Mouse (Mus musculus): ENCODE measurements around the gene Fcor. TPM values are rescaled to one million over a fixed set of nuclear protein-coding genes. Genes with fewer than 3 reads are reported as not detected.

Fcor gene
- polyA plus RNA-seq, 1 experiment from 2014 or later = 12.4 TPM

- H3K9me3 ChIP-seq = no peaks in the 10 kb centered on the region
- no peak overlapping the region for H3K27ac ChIP-seq
- no peak for ATAC-seq
- peaks cover 27% of the 10 kb centered on the region for H3K36me3 ChIP-seq
- H3K9ac ChIP-seq (replicated peaks) = no peak overlapping the region
- no peaks in the 10 kb centered on the region for H3K27me3 ChIP-seq
- no peak overlapping the region for H3K4me3 ChIP-seq (replicated peaks)
- no peaks in the 10 kb centered on the region for H3K4me1 ChIP-seq (replicated peaks)
- no peak overlapping the region for H3K4me2 ChIP-seq (replicated peaks)
- 75% methylated on average over 5 of the region's 5 CpGs for WGBS
Observed at GRCm38 (mm10) chr8:3685422-3685821, 13.3 kb upstream of the Fcor start.

DNA sequence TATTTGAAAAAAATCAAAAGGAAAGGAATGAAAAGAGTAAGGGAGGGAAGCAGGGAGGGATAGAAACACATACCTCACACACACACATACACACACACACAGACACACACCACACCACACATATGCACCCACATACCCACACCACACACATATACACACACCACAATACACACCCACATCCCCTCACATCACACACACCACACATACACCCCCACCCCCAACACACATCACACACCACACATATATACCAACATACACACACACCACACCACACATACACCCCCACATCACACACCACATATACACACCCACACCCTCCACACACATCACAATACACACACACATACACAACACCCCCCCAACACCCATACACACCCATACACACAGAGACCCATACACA is 12.4 kb upstream of the Fcor start:
- Histone ChIP-seq H3K27ac (no peak overlapping the region), H3K4me2 (replicated peaks) (no peak overlapping the region), H3K4me3 (replicated peaks) (no peak overlapping the region), H3K4me1 (replicated peaks) (no peaks in the 10 kb centered on the region), H3K27me3 (no peaks in the 10 kb centered on the region), H3K9ac (replicated peaks) (no peak overlapping the region), H3K36me3 (peaks cover 36% of the 10 kb centered on the region), H3K9me3 (no peaks in the 10 kb centered on the region)
- ATAC-seq = peak; percentile 25

- Histone ChIP-seq H3K27ac (no peak overlapping the region), H3K27me3 (no peaks in the 10 kb centered on the region), H3K9ac (replicated peaks) (no peak overlapping the region), H3K9me3 (no peaks in the 10 kb centered on the region), H3K4me1 (replicated peaks) (no peaks in the 10 kb centered on the region), H3K36me3 (peaks cover 44% of the 10 kb centered on the region), H3K4me3 (replicated peaks) (no peak overlapping the region), H3K4me2 (replicated peaks) (no peak overlapping the region)
- ATAC-seq = no peak
- WGBS = 76% methylated on average over 6 of the region's 6 CpGs
Observed at GRCm38 (mm10) chr8:3683408-3684176, 11.4 kb upstream of the Fcor start.

DNA sequence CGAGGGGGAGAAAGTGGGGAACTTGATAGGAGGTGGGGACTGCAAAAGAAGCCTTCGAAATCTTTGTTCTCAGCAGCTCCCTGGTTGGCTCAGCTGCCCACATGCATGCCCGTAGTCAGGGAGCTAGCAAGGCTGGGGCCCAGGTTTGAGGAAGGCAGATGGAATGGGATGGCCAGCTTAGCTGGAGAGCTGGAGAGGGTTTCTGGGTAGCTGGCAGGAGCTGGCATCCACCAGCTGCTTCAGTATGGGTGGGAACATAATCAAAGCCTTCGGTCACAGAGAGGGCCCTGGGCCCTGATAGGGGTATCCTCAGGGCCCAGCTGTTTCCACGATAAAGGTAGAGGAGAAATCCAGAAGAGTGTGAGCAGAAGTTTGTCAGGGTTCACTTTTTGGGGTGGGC is 10.3 kb upstream of the Fcor start:
- Histone ChIP-seq H3K9me3 (no peaks in the 10 kb centered on the region), H3K4me3 (replicated peaks) (no peak overlapping the region), H3K36me3 (peaks cover 44% of the 10 kb centered on the region), H3K27ac (no peak overlapping the region), H3K4me1 (replicated peaks) (peaks cover 11% of the 10 kb centered on the region), H3K27me3 (no peaks in the 10 kb centered on the region), H3K9ac (replicated peaks) (no peak overlapping the region), H3K4me2 (replicated peaks) (no peak overlapping the region)
- 92% methylated on average over 5 of the region's 5 CpGs for WGBS
- no peak for ATAC-seq

DNA sequence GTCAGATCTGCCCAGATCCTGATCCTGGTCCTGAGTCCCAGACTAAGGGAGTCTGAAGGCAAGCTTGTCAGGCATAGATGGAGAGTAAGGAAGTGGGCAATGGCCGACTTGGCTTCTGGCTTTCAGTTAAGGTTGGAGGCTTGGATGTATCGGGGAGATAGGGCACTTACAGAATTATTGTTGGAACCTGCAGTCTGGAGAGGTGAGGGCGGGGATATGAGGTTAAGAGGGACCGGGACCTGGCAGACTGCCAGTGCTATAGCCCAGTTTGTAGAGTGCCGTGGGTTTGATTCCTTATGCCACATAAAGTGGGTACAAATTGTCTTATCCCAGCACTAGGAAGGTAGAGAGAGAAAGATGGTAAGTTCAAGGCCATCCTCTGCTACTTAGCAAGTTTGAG is 7.5 kb upstream of the Fcor start:
- Histone ChIP-seq H3K27ac (no peak overlapping the region), H3K36me3 (peaks cover 44% of the 10 kb centered on the region), H3K4me1 (replicated peaks) (peaks cover 20% of the 10 kb centered on the region), H3K4me3 (replicated peaks) (no peak overlapping the region), H3K9ac (replicated peaks) (no peak overlapping the region), H3K4me2 (replicated peaks) (no peak overlapping the region), H3K27me3 (no peaks in the 10 kb centered on the region), H3K9me3 (no peaks in the 10 kb centered on the region)
- 96% methylated on average over 5 of the region's 5 CpGs for whole genome bisulfite sequencing
- no peak for ATAC-seq

- WGBS = 97% methylated on average over 23 of the region's 23 CpGs
- ATAC-seq = no peak
- Histone ChIP-seq H3K4me3 (replicated peaks) (no peak overlapping the region), H3K9me3 (no peaks in the 10 kb centered on the region), H3K36me3 (peaks cover 44% of the 10 kb centered on the region), H3K27me3 (no peaks in the 10 kb centered on the region), H3K27ac (no peak overlapping the region), H3K9ac (replicated peaks) (no peak overlapping the region), H3K4me2 (replicated peaks) (no peak overlapping the region), H3K4me1 (replicated peaks) (peaks cover 20% of the 10 kb centered on the region)
Observed at GRCm38 (mm10) chr8:3679236-3679635, 7.1 kb upstream of the Fcor start.

DNA sequence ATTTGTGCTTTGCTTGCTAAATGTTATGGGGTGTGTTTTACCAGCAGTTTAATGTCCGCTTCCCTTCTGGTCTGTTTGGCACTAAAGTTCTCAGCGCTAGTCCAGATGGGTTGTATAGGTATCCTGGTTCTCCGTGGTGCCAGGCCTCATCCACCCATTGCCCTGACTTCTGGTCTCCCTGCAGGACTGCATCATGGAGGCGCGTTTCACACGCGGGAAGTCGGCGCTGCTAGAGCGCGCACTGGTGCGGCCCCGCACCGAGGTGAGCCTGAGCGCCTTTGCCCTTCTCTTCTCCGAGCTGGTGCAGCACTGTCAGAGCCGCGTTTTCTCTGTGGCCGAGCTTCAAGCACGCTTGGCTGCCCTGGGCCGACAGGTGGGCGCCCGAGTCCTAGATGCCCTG is 6.7 kb upstream of the Fcor start:
- H3K4me1 ChIP-seq (replicated peaks) = peaks cover 20% of the 10 kb centered on the region
- H3K9ac ChIP-seq (replicated peaks) = no peak overlapping the region
- 96% methylated on average over 21 of the region's 23 CpGs for WGBS
- no peak for ATAC-seq
- no peaks in the 10 kb centered on the region for H3K27me3 ChIP-seq
- H3K9me3 ChIP-seq = no peaks in the 10 kb centered on the region
- H3K36me3 ChIP-seq = peaks cover 44% of the 10 kb centered on the region
- no peak overlapping the region for H3K27ac ChIP-seq
- H3K4me3 ChIP-seq (replicated peaks) = no peak overlapping the region
- no peak overlapping the region for H3K4me2 ChIP-seq (replicated peaks)

DNA sequence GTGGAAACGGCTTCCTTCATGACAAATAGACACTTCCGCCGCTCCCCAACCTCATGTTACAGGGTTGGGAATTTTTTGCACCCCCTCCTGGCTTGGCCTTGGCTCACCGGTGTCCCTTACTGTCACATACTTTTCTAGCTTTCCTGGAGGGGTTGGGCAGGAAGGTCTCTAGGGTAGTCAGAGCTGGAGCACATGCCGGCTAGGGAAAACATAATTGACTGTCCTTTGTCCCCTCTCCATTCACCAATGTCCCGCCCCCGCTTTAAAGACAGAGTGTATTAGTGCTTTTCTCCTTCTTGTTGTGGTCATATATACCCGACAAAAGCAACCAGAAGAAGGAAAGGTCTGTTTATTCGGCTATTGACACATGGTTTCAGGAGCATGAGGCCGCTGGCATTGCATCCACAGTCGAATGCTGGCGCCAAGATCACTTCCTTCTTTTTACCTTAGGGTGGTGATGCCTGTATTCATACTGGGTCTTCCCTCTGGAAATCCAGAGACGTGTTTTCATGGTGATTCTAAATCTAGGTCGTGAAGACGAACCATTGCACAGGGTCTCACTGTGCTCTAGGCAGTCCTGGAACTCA is 4.9 kb upstream of the Fcor start:
- WGBS = 5% methylated on average over 15 of the region's 15 CpGs
- Histone ChIP-seq H3K9ac (replicated peaks) (peak overlapping the region; percentile 94), H3K27ac (peak overlapping the region; percentile 88), H3K9me3 (no peaks in the 10 kb centered on the region), H3K36me3 (peaks cover 31% of the 10 kb centered on the region), H3K4me1 (replicated peaks) (peaks cover 20% of the 10 kb centered on the region), H3K4me2 (replicated peaks) (peak overlapping the region; percentile 78), H3K27me3 (no peaks in the 10 kb centered on the region), H3K4me3 (replicated peaks) (peak overlapping the region; percentile 89)
- ATAC-seq = peak; percentile 6; the same call in 1 of the 2 replicates

DNA sequence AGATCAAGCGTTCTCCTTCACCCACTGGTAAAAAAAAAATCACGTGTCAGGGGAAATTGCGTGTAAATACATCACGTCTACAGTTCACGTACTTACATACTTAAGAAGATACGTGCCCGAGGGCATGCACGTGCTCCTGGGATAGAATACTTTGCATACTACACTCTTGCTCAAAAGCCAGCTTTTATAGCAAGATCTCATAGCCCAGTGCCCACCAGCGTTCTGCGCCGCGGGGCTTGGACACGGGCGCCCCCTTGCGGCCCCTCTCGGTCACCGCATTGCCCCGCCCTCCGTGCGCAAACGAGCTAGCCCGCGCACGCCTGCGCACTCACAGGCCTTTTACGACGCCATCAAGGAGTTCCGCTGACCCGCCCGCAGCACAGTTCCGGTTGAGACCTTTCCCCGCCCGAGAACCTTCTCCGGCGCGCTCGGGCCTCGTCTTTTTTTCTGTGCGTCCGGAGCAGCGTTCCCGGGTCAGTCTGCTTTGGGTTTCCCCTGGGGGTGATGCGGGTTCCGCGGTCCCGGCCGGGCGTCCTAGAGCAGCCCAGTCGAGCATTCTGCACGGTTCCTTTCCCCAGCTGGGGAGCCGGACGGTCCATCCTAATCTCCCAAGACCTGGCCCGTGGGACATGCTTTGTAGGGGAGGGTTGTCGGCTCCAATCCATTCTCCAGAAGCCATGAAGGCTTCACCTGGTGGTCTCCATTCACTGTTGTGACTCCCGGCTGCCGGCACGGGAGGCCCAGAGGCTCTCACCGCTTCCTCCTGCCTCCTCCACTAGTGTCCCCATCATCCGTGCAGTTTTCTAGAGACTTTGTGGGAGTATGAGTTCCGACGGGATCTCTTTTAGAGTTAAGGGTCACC is 4.2 kb upstream of the Fcor start, which contains the start of gene Trappc5:
TSS of gene Trappc5 (plus strand) at position 169 of the 862 bp plus-strand sequence.
- H3K27ac ChIP-seq = peak within 1 kb of the TSS; percentile 88
- no peaks in the 10 kb centered on the region for H3K27me3 ChIP-seq
- H3K9me3 ChIP-seq = no peaks in the 10 kb centered on the region
- peak; percentile 82 for ATAC-seq
- H3K9ac ChIP-seq (replicated peaks) = peak within 1 kb of the TSS; percentile 94
- peak within 1 kb of the TSS; percentile 89 for H3K4me3 ChIP-seq (replicated peaks)
- H3K4me2 ChIP-seq (replicated peaks) = peak within 1 kb of the TSS; percentile 78
- 1% methylated on average over 61 of the region's 61 CpGs for WGBS
- H3K36me3 ChIP-seq = peaks cover 26% of the 10 kb centered on the region
- peaks cover 20% of the 10 kb centered on the region for H3K4me1 ChIP-seq (replicated peaks)

GRCm38 (mm10) chr8:3674671-3675070 is 2.5 kb upstream of the Fcor start:
- WGBS = 54% methylated on average over 3 of the region's 3 CpGs
- Histone ChIP-seq H3K36me3 (peaks cover 10% of the 10 kb centered on the region), H3K4me2 (replicated peaks) (no peak overlapping the region), H3K4me3 (replicated peaks) (no peak overlapping the region), H3K27ac (no peak overlapping the region), H3K9me3 (no peaks in the 10 kb centered on the region), H3K9ac (replicated peaks) (no peak overlapping the region), H3K4me1 (replicated peaks) (peaks cover 20% of the 10 kb centered on the region), H3K27me3 (no peaks in the 10 kb centered on the region)
- ATAC-seq = no peak

DNA sequence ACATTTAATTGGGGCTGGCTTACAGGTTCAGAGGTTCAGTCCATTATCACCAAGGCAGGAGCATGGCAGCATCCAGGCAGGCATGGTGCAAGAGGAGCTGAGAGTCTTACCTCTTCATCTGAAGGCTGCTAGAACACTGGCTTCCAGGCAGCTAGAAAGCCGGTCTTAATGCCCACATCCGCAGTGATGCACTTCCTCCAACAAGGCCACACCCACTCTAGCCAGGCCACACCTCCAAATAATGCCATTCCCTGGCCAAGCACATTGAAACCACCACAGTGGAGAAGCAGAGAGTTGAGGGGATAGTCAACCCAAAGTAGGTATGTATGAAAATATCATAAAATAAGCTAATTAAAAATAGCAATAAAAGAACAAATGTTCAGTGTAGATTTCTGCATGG is 1.8 kb downstream of the Fcor start:
- no peak overlapping the region for H3K4me2 ChIP-seq (replicated peaks)
- no peaks in the 10 kb centered on the region for H3K27me3 ChIP-seq
- no peak for ATAC-seq
- no peak overlapping the region for H3K4me3 ChIP-seq (replicated peaks)
- H3K9ac ChIP-seq (replicated peaks) = no peak overlapping the region
- H3K27ac ChIP-seq = no peak overlapping the region
- 87% methylated on average over 2 of the region's 2 CpGs for WGBS
- no peaks in the 10 kb centered on the region for H3K9me3 ChIP-seq
- H3K36me3 ChIP-seq = no peaks in the 10 kb centered on the region
- no peaks in the 10 kb centered on the region; the same call in 1 of the 2 replicates for H3K4me1 ChIP-seq (replicated peaks)

DNA sequence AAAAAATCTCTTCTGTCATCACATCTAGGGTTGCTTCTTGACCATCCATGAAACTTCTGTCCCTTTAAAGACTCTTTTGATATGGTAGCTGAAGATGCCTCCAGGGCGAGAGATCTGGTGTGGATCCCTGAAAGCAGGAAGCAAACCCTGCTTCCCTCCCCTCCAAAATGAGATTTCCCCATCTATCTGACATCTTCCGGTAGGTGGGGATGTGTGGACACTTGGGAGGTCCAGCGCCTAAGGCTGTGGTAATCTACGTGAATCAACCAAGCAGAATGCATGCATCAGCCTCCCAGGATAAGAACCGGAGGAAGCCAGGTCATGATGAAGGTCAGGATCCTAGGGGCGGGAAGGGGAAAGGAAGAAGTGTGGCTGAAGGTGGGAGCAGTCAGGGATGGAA is 6.7 kb downstream of the Fcor start, which contains the start of gene Mcemp1:
TSS of gene Mcemp1 (plus strand) at position 248 of the 400 bp plus-strand sequence.
- Histone ChIP-seq H3K4me1 (replicated peaks) (no peaks in the 10 kb centered on the region), H3K36me3 (no peaks in the 10 kb centered on the region), H3K9me3 (no peaks in the 10 kb centered on the region), H3K9ac (replicated peaks) (no peak within 1 kb of the TSS), H3K4me2 (replicated peaks) (no peak within 1 kb of the TSS), H3K4me3 (replicated peaks) (no peak within 1 kb of the TSS), H3K27ac (no peak within 1 kb of the TSS), H3K27me3 (no peaks in the 10 kb centered on the region)
- no peak for ATAC-seq
- WGBS = 78% methylated on average over 6 of the region's 6 CpGs

All from midbrain, embryonic 13.5 days (tissue).